Mouse (Mus musculus): ENCODE measurements at regions not wholly inside any gene's neighbourhood (a gene's known extent, or its start where the extent isn't known, plus 50 kb on each side); places are given as distances from the start of the nearest gene placed in this dataset.

DNA sequence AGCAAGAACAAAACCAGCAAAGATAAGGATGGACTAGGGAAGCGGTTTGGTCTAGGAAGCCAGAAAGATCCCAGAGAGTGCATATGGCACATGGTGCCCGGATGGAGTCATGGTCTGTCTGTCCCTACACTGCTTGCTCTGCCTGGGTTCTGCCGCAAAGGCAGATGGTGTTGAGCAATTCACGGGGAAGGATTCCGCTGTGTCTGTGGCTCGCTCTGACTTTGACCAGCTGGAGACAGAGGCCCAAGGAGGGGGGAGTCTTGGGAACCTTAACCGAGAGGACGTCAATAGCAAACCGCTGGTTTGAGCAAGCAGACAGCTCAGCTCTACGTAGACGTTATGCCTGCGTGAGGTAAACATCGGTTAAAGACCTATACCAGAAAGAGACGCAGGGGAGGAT, 357.7 kb upstream of the Tbx3 start:
- no peak for DNase-seq

DNA sequence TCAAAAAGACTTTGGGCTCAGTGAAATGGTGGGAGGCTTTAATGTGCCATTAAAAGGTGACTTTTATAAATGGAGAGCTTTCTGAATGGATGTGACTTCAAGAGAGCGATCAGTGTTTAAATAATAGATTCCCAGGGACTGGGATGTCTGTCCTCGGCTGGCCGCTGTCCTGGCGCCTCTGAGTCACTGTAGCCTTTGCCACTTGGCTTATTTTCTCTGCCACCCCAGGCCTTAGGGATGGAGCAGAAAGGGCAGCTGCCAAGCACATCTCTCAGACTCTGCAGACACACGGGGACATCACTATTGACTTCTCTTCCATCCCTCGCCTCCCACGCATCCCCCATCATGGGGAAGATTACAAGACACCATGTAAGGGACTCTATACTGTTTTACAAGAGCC, 355.3 kb upstream of the Tbx3 start:
- DNase-seq: no peak

DNA sequence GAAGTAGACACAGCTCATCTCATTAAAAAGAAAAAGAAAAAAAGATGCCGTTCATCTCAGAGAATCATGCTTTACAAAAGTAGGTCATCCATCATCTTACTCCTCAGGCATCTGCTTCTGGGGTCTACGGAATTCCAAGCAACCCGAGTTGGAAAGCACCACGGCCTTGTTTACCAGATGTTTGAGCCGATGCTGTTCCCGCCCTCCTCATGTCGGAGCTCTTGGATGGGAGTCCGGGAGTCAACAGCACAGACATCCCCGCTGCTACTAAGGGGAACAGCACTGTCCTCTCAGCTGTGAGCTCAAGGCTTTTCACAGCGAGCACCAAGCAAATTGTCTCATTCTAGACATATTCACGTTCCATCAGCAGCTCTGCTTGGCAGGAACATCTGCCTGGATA, 352.9 kb upstream of the Tbx3 start:
- no peak for DNase-seq

DNA sequence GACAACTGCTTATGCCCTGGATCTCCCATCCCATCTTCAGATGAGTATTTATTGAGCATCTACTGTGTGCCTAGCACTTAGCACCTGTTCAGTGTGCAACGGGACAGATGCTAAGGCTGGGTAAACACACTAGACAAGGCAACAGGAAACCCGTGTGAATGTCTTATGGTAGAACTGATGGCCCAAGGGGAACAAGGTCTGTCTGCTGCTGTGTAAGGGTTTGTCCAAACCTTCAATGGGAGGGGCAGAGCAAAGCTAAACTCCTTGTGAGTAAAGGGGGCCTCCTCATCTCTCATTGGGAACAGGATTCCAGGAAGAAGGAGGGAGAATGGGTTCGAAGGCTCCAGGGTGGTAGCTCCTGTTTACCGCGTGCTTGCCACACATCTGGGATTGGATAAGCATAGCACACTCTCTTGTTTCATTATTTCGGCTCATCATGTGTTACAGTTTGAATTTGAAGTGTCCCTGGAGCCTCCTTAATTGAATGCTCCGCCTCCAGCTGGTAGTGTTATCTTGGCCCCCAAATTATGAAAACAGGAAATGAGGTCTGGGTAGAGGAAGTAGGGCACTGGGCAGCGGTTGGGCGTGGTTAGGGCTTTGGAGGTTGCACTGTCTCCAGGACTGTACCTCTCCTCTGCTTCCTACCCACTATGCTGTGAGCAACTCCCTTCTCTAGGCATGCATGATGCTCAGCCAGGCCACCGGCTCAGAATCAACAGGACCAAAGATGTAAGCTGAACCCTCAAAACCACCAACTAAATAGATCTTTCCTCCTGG, 348.9 kb upstream of the Tbx3 start:
- peak in 1 of 2 experiments; percentile 10 for DNase-seq

DNA sequence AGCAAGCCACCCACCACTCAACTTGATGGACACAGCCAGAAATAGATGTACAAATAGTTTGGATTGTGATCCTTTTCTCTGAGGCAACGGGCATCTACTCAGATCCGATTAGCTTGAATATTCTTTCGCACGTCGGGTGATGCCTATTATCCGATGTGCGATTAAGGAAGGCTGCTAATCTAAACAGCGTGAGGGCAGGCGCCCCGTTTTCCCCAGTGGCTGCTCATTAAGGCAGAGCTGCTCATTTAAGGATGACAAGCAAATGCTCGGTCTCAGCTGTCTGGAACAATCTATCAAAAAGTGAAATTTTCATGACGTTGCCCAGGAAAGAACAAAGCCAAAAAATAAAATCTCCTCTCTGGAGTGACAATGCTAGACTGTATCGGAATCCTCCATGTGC, 348.1 kb upstream of the Tbx3 start:
- no peak for DNase-seq

DNA sequence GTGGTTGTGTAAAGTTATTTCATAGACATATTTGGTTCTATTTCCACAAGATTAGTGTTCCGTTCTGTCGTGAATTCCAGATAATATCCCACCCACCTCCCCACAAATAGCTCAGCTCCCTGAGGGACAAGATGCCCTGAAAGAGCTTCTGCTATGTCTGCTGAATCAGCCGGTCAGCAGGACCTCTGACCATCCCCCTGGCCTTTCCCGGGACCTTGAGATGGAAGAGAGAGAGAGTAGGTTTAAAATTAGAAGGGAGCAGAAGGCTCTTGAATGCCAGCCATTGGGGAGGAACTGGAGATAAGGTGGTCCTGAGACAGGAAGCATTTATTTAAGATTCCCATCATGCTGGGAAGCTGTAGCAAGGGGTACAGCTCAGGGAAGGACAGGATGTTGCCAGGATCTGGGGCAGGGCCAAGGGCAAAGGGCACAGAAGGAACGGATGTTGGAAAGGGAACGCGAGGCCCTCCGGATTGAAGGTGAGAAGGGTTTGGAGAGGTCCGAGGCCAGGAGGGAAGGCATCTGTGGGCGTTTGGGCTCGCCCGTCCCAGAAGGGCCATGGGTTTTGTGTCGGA, 344.7 kb upstream of the Tbx3 start:
- peak; percentile 8 to 44 for DNase-seq

DNA sequence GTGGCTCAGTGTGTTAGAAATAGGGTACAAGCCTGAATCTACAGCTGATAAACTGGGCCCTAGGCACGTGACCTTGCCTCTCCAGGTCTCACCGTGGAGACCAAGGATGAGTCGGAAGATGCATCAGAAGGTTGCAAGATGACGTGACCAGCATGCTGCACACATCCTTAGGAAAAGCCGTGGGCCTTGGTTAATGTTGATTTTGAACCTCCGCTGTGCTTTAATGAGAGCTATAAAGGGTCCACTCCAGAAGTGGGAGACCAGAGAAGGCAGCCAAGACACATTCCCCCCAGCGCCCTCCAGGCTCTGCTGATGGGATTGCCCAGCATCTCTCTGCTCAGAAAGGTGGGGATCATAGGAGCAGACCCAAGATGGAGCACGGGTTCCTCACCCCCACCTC, 343.6 kb upstream of the Tbx3 start:
- no peak for DNase-seq

DNA sequence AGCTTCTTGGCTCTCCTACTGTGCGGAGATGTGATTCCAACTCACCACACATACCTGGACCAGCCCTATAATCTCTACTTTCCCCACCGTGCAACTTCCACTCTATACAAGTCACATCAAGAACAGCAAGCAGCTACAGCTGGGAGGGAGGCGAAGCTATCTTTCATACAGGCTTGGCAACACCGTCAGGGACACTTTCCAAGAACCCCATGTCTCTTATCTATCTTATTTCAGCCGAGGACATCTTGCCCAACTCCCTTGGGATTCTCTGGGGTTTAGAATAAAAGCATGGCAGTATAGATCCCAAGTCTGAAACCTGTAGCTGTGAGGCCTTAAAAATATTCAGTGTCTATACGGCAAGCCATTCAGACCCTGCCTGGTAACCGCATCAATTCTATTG, 341.5 kb upstream of the Tbx3 start:
- no peak for DNase-seq

DNA sequence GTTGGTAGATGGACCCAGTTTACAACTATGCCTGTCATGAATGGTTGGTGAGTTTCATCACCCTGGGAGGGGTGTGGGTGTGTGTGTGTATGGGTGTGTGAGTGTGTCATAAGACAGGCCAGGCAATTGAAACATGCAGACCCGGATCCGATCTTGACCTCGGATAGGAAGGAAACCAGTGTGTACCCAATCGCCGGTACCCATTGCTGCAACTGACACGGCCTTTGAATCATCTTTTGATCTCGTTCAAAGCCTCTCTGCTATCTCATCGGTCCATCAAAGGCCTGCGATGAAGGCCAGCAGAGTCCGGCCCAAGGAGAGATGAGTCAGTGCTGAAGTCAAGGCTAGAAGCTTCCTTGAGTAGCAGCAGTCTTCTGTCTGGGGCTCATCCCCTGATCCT, 341.1 kb upstream of the Tbx3 start:
- no peak for DNase-seq

DNA sequence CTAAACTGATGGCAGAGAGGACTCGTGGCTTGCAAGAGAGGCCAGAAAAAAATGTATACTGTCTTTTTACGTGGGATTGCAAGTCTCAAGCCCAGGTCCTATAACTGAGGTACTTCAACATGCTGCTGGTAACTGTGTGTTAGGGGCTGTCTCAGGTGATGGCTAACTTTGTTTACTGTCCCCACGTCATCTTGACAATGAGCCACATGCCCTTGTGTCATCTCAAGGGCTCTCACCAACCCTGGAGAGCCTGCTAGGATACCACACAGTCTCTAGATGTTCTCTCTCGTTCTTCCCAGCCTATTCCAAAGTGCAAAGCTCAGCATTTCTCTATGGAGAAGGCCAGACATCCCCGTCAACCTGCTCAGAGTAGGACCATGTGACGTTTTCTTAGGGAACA, 340.6 kb upstream of the Tbx3 start:
- no peak for DNase-seq

DNA sequence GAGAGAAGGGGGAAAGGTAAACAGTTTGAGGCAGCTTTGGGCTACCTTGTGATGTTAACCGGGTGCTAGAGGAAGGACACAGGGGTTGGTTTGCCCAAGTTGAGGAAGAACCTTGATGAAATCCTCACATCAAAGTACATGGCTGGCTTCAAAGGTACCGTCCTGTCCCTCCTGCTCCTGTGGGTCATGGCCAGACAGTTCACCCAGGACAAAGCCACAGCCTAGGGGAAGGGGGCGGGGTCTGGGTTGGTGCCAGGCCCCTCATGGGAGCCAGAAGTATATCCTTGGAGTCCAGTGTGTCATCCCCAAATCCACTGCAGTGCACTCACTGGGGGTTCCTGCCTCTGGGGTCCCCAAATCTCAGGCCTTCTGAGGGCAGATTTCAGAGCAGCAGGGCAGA, 339.0 kb upstream of the Tbx3 start:
- no peak for DNase-seq

DNA sequence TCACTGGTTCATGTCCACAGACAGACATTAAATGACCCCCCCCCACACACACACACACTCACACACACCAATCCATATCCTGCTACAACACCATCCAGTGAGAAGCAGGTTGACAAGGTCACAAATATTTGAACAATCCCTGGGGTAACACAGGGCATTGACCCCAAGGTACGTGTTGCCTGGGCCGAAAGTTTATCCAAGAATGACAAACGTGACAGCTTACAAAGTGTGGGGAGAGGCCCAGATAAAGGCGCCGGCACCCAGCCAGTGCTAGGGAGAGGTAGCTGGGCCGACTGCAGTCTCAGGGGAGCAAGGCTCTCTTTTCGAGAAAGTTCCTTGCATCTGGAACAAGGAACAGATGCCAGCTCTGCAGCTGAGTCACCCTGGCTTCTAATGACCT, 337.8 kb upstream of the Tbx3 start:
- DNase-seq: no peak

DNA sequence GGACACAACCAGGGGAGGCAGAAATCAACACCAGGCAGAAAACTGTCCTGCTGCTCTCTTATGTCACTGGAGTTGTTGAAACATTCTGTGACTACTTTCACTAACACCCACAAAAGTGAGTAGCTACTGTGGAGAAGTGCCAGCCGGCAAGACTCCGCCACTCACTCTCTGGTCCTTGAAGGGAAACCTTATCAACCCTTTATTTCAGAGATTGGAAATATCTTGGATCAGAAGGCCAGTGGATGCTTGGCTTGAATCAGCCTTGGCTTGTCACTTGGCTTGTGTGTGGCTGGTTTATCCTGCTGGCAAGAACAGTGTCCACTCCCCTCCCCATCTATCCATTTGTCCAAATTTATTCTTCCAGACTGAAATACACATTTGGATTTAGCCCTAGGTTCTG, 335.3 kb upstream of the Tbx3 start:
- DNase-seq: no peak

DNA sequence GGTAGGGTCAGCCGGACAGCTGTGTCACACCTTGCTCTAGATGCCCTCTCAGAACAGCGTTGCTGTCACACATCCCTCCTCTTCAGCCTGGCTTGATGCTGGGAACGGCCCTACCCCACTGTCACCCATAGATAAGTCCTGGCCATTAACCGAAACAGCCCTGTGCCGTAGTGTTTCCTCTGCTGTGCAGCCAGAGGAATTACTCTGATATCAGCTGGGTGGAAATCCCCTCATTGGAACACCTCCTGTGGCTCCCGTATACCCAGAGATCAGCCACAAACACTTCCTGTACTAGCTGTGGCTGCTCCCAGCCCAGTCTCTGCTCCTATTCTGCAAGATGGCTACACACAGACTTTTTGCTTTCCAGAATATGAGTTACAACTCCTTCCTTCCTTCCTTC, 334.5 kb upstream of the Tbx3 start:
- no peak for DNase-seq

DNA sequence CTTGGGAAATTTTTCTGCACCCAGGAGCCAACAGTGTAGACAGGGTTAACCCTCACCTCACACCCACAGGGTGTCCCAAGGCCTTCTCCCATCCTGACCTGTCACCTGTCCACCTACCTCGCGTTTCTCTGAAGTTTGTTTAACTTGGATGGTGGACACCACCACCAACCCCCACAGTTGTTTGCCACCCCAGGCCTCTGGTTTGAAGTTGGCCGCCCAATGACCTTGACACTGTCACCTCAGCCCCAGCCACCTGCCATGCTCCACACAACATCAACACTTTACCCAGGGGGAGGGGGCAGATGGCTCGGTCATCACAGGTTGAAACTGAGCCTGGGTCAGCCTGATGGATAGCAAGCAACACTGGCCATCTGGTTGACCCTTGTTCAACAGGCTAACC, 332.7 kb upstream of the Tbx3 start:
- DNase-seq: no peak

DNA sequence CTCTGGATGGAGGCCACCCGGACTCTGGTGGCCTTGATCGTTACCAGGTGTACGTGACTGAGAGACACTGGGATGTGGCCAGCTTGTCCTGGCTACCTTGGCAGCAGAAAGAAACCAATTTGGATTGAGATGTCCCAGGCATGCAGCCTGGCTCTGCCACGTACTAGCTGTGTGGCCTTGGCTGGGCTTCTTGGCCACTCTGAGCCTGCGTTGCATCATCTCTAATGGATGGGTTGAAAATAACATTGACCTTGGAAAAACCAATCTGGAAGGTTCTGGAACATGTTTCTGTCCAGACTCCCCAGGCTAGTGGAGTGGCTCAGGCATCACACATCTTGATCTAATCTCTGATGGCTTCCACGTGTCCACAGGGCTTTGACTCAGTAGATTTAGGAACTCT, 331.8 kb upstream of the Tbx3 start:
- no peak for DNase-seq

DNA sequence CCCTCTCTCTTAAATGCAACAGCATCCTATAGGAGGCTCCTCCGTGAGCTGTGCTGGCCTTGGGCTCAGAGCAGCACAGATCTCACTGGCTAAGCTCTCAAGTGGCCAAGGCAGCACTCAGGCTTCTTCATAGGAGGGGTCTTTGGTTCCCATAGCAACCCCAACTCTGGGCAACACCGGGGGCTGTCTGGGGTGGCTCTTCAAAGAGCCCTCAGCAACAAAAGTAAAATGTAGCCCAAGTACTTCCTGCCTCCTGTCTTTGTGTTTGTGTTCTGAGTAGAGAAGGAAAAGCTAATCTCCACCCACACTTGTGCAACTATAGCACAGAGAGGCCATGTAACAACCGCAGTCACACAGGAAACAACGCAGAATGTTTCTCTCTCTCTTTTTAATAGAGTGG, 322.2 kb upstream of the Tbx3 start:
- DNase-seq: no peak

DNA sequence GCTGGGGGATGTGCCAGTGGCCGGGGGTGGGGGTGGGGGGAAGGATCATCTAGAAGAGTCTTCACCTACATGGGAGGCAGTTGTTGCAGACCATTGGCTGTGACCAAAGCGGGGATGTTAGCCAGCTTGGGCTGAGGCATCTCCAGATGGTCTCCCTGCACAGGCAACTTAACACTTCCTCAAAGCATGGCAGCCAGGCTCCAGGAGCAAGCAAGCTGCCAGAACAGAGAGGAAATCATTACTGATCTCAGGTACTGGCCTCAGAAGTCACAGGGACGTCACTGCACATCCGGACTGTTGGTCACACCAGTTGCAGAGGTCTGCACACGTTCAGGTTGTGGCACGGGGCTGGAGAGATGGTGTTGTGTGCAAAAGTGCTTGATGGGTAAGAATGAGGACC, 321.1 kb upstream of the Tbx3 start:
- no peak for DNase-seq

DNA sequence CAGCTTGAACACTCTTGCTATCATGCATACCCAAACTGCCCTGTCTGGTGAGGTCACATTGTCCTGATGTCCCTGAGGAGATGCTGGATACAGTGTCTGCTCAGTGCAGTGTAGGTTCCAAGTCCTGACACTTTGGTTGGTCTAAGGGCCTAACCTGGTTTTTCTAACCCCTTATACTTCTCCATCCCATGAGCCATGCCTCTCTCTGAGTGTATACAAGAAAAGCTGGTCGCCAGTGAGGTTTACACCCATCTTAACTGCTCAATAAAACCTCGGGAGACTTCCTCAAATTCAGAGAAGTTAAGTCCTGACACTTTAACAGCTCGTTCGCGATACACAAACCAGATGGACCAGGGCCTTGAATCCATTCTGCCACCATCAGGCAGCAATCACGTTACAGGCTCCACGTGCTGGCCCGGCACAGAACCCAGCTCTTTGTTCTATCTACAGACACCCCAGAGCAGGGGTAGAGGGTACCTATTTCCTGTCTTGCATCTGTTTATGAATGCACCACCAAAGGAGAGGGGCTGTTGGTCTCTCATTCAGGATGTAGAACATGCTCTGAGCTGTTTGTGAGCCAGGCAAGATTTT, 320.0 kb upstream of the Tbx3 start:
- no peak for DNase-seq

DNA sequence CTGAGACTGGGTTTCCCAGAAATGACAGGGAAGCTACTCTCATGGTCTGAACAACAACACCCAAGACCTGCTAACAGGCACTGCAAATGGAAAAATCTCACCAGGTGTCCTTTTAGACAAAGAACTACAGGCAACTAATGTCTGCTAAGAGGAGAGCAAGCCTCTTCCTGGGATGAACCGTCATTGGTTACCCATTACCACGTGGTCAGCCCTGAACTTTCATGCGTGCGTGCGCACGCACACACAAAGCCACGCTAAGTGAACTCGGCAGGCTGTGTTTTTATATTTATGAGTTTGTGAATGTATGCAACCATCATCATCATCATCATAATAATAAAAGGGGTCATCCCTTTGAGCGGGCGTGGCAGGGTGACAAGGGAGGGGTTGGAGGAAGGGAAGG, 315.0 kb upstream of the Tbx3 start:
- DNase-seq: no peak

DNA sequence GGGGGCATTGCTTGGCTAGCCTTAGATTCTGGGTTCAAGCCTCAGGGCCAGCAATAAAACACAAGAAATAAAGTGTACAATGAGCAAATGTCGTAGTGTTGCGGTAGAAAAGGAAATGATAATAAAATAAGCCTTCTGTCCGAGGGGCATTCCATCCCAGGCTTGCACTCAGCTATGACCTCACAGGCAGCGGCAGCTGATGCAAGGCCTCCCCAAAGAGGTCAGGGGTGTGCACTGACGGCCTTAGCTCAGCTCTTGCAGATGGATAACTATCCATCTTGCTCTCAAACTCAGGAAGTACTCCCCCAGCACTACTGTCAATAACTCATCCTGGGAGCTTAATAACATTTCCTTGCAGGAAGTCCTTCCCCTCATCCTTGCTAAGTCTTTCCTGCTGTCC, 314.4 kb upstream of the Tbx3 start:
- DNase-seq: peak in 1 of 2 experiments; percentile 8

DNA sequence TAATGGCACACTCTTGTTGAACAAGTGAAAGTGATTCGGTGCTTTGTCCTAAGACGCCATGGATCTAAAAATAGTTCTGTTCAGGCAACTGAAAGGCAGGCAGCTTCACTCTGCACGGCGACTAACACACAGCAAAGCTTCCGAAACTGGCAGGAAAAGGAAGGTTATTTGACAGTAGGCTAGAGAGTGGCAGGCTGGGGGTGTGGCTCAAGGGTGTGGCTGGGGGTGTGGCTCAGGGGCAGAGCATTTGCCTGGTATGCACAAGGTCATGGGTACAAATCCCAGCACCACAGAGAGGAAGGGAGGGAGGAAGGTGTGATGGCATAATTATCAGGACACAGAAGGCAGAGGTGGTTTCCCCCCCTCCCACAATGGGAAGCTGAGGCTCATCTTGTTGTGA, 310.8 kb upstream of the Tbx3 start:
- no peak for DNase-seq

DNA sequence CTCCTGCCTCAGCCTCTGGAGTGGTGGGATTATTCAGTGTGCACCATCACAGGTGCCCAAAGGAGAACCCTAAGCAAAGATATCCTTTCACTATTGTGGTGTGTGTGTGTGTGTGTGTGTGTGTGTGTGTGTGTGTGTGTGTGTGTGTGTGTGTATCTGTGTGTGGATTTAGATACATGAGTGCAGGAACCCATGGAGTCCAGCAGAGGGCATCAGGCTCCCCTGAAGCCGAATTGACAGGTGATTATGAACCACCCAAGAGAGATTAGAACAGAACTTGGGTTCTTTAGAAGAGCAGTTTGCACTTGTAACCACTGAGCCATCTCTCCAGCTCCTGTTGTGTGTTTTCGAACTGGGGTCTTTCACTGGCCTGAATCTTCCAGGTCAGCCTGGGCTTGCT, 310.1 kb upstream of the Tbx3 start:
- no peak for DNase-seq

DNA sequence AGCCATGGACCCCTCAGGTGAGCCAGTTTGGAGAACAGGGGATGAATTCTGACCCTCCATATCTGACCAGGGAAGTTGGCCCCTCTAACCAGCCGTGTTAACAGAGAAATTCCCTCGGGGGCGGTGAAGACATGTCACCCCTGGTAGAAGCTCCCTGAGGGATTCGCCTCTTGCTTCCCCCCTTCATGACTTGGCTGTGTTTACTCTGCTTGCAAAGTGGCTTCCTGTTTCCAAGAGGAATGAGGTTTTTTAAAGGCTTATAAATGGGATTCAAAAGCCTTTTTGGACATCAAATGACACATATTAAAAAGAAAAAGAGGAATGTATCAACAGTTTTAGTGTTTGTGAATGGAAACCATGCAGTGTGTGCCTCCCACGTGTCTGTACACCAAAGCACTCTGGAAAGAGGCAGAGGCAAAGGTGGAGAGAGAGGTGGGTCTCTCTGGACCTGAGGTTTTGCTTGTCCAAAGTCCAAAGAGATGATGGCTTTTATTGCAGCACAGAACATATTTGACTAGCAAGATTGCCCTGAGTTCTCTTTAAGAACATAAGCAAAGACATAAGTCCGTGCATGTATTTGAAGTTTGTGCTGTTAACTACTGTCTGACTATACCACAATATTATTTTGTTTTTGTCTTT, 308.9 kb upstream of the Tbx3 start:
- peak; percentile 19 to 21 for DNase-seq
